Mouse (Mus musculus): ENCODE measurements at regions not wholly inside any gene's neighbourhood (a gene's known extent, or its start where the extent isn't known, plus 50 kb on each side); places are given as distances from the start of the nearest gene placed in this dataset.
"Not testable (repeated sequence)": the region's sequence is repeated elsewhere in the genome, so short reads cannot be mapped to it uniquely, and the experiment has no call there.

- DNase-seq (ENCODE audit: low spot score), result no peak
These were observed 110.1 kb upstream of the Trabd2b start for GRCm38 (mm10) chr4:114296380-114296779.

DNA sequence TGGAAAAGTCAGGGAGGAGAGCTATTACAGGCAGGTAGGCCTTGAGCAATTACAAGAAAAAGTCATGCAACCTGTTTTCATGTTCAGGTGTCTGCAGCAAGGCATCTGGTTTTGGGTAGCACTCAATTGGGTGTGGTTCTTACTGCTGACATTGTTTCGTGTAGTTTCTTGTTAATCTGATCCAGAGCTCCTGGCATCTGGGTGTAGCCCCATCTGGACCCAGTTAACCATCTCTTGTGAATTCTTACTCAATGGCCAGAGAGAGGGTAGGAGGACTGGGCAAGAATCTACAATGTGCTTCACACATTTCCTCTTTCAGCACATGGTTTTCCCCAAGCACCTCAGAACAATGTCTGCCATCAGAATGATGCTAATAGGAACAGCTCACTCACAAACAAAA, 108.0 kb upstream of the Trabd2b start:
- DNase-seq (ENCODE audit: low spot score), result not testable (repeated sequence)

DNA sequence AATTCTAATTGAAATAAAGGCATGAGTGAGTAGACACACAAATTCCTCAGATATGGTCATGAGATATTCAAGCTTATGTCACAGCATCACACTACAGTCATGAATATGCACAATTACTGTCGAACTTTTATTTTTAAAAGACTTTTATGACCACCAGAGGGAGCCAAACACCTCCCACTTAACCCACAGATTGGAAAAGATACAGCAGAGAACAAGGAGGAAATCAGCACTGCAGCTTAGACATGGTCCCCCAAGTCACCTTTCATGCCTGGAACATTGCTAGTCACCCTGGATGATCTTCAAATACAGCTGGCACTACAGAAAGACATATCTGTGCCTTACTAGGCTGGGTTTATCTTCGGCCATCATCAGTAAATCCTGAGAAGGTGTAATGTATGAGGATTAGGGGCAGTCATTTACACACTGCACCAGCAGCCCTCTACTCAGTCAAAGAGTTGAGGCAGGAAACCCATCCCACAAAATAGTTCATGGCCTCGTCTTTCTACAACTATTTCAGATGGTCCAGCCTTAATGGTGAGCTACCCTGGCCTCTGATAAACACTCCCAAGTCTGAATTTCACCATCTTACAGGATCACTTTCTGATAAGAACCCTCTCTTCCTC, 106.0 kb upstream of the Trabd2b start:
- no peak for DNase-seq (ENCODE audit: low spot score)

DNA sequence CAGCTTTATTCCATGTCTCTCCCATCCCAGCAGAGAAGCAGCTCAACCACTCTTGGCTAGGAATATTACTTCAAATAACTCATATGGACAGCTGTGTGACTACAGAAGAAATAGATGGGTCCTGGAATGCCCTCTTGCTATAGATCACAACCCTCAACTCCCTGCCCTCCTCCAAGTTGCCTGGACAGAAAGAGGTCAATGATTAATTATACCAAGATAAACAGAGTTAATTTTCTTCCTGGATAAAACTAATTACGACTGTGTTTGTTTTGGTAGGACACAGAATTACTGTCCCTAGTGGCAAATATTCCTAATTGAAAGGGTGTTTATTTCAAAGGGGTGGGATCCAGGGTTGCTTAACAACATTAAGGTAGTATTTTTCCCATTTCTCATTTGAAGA, 101.9 kb upstream of the Trabd2b start:
- no peak for DNase-seq (ENCODE audit: low spot score)

GRCm38 (mm10) chr4:114307491-114307890, 99.0 kb upstream of the Trabd2b start:
- DNase-seq (ENCODE audit: low spot score), result no peak

DNA sequence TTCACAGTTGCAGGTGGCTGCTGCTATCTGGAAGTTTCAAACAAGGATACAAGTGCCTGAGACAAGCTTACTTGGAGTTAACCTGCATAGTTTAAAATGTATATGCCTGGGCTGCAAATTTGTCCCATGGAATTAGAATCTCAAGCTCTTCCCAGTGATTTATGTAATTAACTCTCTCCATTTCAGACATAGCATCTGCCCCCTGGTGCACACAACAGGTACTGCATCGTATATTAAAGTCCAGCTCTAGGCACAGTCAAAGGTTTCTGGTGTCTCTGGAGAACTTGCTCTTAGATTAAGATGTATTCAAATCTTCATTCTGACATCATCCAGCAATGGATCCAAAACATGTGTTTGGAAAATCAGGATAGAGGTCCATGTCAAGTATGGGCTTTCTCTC, 98.0 kb upstream of the Trabd2b start:
- no peak for DNase-seq (ENCODE audit: low spot score)

DNA sequence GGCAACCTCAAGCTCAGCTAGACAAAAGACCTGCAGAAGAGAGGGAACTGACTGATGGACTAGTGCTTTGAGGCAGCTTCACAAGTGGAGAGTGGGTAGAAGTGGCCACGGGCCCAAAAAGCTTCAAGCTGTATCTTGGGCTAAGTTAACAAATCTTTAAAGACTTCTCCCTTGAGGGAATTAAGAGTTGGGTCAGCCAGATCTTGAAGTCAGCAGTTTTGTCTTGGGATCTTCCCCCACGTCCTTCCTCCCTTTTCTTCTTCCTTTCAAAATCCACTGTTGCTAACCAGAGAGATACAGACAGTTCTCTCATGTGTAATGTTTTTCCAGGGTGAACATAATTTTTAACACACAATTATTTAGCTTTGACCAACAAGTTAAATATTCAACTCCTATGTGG, 91.5 kb upstream of the Trabd2b start:
- no peak for DNase-seq (ENCODE audit: low spot score)

- no peak for DNase-seq (ENCODE audit: low spot score)
These were observed 91.0 kb upstream of the Trabd2b start for GRCm38 (mm10) chr4:114315556-114315955.

DNA sequence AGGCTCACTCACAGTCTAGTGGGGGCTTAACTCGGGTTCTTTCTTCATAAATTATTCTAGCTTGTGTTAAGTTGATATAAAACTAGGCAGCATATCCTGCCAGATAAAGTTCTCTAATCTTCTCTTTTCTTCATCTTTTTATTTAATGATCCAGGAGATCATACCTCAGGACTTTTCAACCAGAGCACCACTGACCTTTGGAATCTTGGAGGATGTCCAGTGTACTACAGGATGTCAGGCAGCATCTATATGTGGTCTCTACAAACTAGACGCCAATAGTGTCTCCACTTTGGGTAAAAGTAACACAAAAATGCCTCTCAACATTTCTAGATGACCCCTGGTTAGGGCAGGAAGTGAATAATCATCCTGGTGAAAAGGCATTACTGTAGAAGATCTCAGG, 89.4 kb upstream of the Trabd2b start:
- no peak for DNase-seq (ENCODE audit: low spot score)

- no peak for DNase-seq (ENCODE audit: low spot score)
These were observed 86.4 kb upstream of the Trabd2b start for GRCm38 (mm10) chr4:114320076-114320475.

- DNase-seq (ENCODE audit: low spot score), result no peak
These were observed 84.8 kb upstream of the Trabd2b start for GRCm38 (mm10) chr4:114321516-114322339.

DNA sequence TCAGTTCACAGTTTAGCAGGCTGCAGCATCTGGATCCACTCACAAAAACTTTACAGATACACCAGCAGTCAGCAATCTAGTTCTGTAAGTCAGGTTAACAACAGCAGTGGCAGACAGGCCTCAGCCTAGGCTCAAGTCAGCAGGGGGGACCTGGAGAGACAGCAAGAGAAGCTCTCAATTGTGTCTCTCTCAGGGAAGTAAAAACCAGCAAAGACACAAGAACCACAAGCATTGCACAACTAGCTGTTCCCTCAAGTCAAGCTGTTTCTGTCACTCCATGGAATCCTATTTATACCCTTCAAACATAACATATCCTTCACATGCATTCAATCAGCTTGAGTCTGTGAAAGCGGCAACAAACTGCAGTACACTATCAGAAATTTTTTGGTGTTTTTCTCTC, 76.5 kb upstream of the Trabd2b start:
- DNase-seq (ENCODE audit: low spot score), result no peak

GRCm38 (mm10) chr4:114331161-114331560, 75.4 kb upstream of the Trabd2b start:
- DNase-seq (ENCODE audit: low spot score), result no peak

- no peak for DNase-seq (ENCODE audit: low spot score)
These were observed 71.7 kb upstream of the Trabd2b start for GRCm38 (mm10) chr4:114334850-114335249.

DNA sequence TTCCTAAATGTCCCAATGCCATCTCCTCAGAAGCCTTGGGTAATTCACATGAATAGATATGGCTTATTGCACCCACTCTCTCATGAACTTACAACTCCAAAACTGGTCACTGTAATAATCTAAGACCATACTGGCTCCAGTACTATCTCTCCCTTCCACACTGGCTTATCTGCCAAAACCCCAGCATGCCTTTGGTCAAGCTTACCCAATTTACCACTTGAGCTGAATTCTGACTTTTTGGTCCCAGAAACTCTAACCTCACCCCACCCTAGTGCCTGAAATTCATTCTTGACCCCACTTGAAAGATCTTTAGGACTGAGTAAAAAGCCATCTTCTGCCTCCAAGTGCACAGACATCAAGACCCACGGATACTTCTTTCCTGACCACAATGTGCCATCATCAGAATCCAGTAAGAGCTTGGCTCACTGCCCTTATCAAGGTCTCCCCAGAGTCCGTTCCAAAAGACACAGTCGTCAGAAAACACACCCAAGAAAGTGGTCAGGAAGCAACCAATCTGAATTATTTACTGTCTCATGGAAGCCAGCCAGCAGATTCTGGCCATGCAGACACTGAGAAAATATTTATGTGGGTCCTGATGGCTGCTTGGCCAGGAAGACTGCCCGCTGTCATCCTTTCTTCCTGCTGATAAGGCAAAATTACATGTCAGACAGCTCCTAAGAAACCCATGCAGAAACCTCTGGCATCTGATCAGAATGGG, 70.3 kb upstream of the Trabd2b start:
- no peak for DNase-seq (ENCODE audit: low spot score)

GRCm38 (mm10) chr4:114336747-114337090, 69.8 kb upstream of the Trabd2b start:
- no peak for DNase-seq (ENCODE audit: low spot score)

DNA sequence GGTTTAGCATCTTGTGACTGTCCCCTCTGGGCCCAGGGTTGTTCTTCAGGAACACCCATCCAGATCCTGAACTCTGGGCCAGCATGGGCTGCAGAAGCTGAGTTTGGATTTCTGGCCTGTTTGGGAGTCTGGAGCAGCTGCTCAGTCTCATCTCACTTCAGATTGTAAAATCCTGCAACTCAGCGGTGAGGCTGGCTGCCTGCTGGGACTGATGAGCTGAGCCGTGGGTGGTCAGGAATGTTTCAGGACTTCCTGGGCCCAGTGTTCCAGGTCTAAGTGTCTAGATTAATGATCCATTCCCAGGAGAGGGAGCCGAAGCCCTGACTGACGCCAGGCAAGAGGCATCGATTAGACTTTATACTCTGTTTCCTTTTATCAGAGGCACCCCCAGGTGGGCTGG, 66.7 kb upstream of the Trabd2b start:
- no peak for DNase-seq (ENCODE audit: low spot score)

GRCm38 (mm10) chr4:114345154-114345553, 61.4 kb upstream of the Trabd2b start:
- no peak for DNase-seq (ENCODE audit: low spot score)

- peak; percentile 38 for DNase-seq (ENCODE audit: low spot score)
These were observed 60.3 kb upstream of the Trabd2b start for GRCm38 (mm10) chr4:114346068-114346747.

DNA sequence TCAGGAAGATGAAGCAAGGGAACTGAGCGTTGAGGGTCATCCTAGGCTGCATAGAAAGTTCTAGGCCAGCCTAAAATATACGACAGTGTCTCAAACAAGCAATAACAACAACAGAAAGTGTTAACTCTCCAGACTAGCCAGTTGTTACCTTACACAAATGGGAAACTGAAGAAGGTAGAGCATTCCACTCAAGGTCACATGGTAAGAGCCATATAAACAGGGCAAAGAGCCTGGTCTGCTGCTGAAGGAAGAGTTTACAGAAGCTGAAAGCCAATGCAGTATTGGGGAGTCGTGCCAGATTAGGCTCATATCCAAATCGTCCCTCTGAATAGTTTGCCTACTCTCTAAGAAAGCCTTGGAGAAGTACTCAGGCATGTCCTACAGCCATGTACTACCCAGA, 59.6 kb upstream of the Trabd2b start:
- no peak for DNase-seq (ENCODE audit: low spot score)

GRCm38 (mm10) chr4:114349601-114350000, 56.9 kb upstream of the Trabd2b start:
- DNase-seq (ENCODE audit: low spot score), result no peak

DNA sequence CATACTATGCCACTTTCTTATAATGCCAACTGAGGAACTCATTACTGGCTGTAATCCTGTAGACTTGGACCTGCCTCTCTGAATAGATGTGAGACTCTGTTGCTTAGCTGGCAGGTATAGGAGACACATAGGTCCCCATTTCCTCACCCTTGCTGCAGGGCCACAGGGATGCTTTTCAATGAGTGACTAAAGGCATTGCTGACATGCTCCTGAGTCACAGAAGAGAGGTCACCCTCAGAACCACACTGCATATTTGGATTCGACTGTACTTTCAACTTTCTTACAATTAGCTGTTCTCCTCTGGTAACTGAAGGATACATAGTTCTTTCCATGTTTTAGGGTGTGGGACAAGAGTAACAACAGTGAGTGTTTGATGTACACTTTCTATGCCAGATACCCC, 55.2 kb upstream of the Trabd2b start:
- no peak for DNase-seq (ENCODE audit: low spot score)

- DNase-seq (ENCODE audit: low spot score), result no peak
These were observed 53.5 kb upstream of the Trabd2b start for GRCm38 (mm10) chr4:114353058-114353457.
